Comparison of ENCODE assay signal across 33 mouse cellular contexts in genomic region chr16:56212740-56213139, GRCm38 (mm10). TPM values are rescaled to one million over a fixed set of nuclear protein-coding genes. Genes with fewer than 3 reads are reported as not detected.
A peak's percentile ranks its signal among the peaks of the same experiment; 100 is the strongest.
DNase-seq lines count a peak whose midpoint lies in the region; ATAC-seq and TF ChIP-seq lines count a peak whose summit lies in the region.
"Had no signal": no experiment of that assay in that cellular context is flagged by ENCODE, and none has a peak within 500 bp of the region (broad histone marks: within the 10 kb centered on the region; RNA-seq: fewer than 3 reads in every experiment).

No protein-coding gene starts in this region.

- peak; percentile 25 for DNase-seq in kidney, adult 2 months
- DNase-seq in kidney, postnatal 10 days: no peak
- DNase-seq in liver, postnatal 0 days: no peak
- no peak for DNase-seq in liver
- no peak for DNase-seq in adrenal gland, adult (ENCODE audit: inconsistent age in 2 of 2, low spot score in 1 of 2)
- DNase-seq: adrenal gland, adult 8-10 months; adrenal gland, postnatal 25 days; B cell, adult 2 months; cerebellum, adult 11-12 months; cerebellum, adult 8-10 months; cerebellum, postnatal 10 days; cerebellum, postnatal 36 days; embryo, embryonic 11 days; gastrocnemius, adult 2 months; gastrocnemius, postnatal 14 days; heart, adult 18-20 months; heart, postnatal 10 days; heart, postnatal 36 days had no signal

- no peak overlapping the region for H3K4me3 ChIP-seq in kidney, adult 2 months (ENCODE audit: insufficient read depth, low read depth, low read length)
- no peak overlapping the region for H3K4me3 ChIP-seq in kidney, embryonic 14.5 days (ENCODE audit: low read length)
- no peak overlapping the region for H3K4me3 ChIP-seq in kidney, embryonic 16.5 days (ENCODE audit: low read length)
- H3K4me3 ChIP-seq in liver, postnatal 0 days (ENCODE audit: low read depth, low read length): no peak overlapping the region
- H3K4me3 ChIP-seq: embryonic facial prominence, embryonic 10.5 days; embryonic facial prominence, embryonic 13.5 days; erythroblast, embryonic 14.5 days; forebrain, embryonic 10.5 days; forebrain, embryonic 13.5 days; gastrocnemius, adult 2 months; heart, embryonic 12.5 days; heart, embryonic 15.5 days; hindbrain, embryonic 10.5 days; hindbrain, embryonic 13.5 days had no signal

- no peaks in the 10 kb centered on the region for H3K9me3 ChIP-seq in kidney, embryonic 14.5 days (ENCODE audit: control insufficient read depth, low read length)
- H3K9me3 ChIP-seq in kidney, embryonic 16.5 days (ENCODE audit: low read length): no peaks in the 10 kb centered on the region
- H3K9me3 ChIP-seq in liver, postnatal 0 days (ENCODE audit: low read length): no peaks in the 10 kb centered on the region
- H3K9me3 ChIP-seq: embryonic facial prominence, embryonic 10.5 days; embryonic facial prominence, embryonic 13.5 days; forebrain, embryonic 10.5 days; forebrain, embryonic 13.5 days; G1E; heart, embryonic 12.5 days; heart, embryonic 15.5 days; hindbrain, embryonic 10.5 days; hindbrain, embryonic 13.5 days had no signal

- no peaks in the 10 kb centered on the region for H3K36me3 ChIP-seq in kidney, adult 2 months (ENCODE audit: control insufficient read depth, insufficient read depth, low read length)
- H3K36me3 ChIP-seq in kidney, embryonic 14.5 days (ENCODE audit: control insufficient read depth, insufficient read depth, low read length): no peaks in the 10 kb centered on the region
- no peaks in the 10 kb centered on the region for H3K36me3 ChIP-seq in kidney, embryonic 16.5 days (ENCODE audit: insufficient read depth, low read length)
- no peaks in the 10 kb centered on the region for H3K36me3 ChIP-seq in liver, postnatal 0 days (replicated peaks; ENCODE audit: insufficient read depth, low read length)
- H3K36me3 ChIP-seq: embryonic facial prominence, embryonic 10.5 days; embryonic facial prominence, embryonic 13.5 days; forebrain, embryonic 10.5 days; G1E; heart, embryonic 12.5 days; heart, embryonic 15.5 days; hindbrain, embryonic 10.5 days; hindbrain, embryonic 13.5 days had no signal

- ATAC-seq in kidney, embryonic 14.5 days (ENCODE audit: low FRiP score, low TSS enrichment): no peak
- peak; percentile 42; the same call in 1 of the 2 replicates for ATAC-seq in kidney, embryonic 16.5 days (ENCODE audit: low FRiP score, low TSS enrichment)
- ATAC-seq in liver, postnatal 0 days: peak; percentile 48; the same call in 1 of the 2 replicates
- ATAC-seq: forebrain, embryonic 13.5 days; forebrain, embryonic 16.5 days; hindbrain, embryonic 16.5 days had no signal

- no peak overlapping the region for H3K9ac ChIP-seq in kidney, embryonic 14.5 days (ENCODE audit: low read depth, low read length)
- no peak overlapping the region for H3K9ac ChIP-seq in kidney, embryonic 16.5 days (replicated peaks; ENCODE audit: low read length)
- no peak overlapping the region for H3K9ac ChIP-seq in liver, postnatal 0 days (replicated peaks)
- H3K9ac ChIP-seq: embryonic facial prominence, embryonic 13.5 days; forebrain, embryonic 13.5 days; heart, embryonic 12.5 days; heart, embryonic 15.5 days; hindbrain, embryonic 13.5 days had no signal

- TF ChIP-seq EP300 in liver, postnatal 0 days (IDR thresholded peaks at IDR 0.05; ENCODE audit: low read depth): no peak

- no peaks in the 10 kb centered on the region for H3K4me1 ChIP-seq in kidney, adult 2 months (ENCODE audit: control insufficient read depth, insufficient read depth, low read length)
- no peaks in the 10 kb centered on the region for H3K4me1 ChIP-seq in kidney, embryonic 14.5 days (ENCODE audit: control insufficient read depth, insufficient read depth, low read length)
- no peaks in the 10 kb centered on the region for H3K4me1 ChIP-seq in kidney, embryonic 16.5 days (ENCODE audit: insufficient read depth, low read length)
- no peaks in the 10 kb centered on the region for H3K4me1 ChIP-seq in liver, postnatal 0 days (ENCODE audit: insufficient read depth)
- H3K4me1 ChIP-seq: embryonic facial prominence, embryonic 10.5 days; embryonic facial prominence, embryonic 13.5 days; forebrain, embryonic 10.5 days; forebrain, embryonic 13.5 days; heart, embryonic 12.5 days; heart, embryonic 15.5 days; hindbrain, embryonic 10.5 days; hindbrain, embryonic 13.5 days had no signal

- H3K27ac ChIP-seq in kidney, adult 2 months (ENCODE audit: insufficient read depth, low read depth, low read length): no peak overlapping the region
- H3K27ac ChIP-seq in kidney, embryonic 14.5 days (ENCODE audit: low read depth, low read length): no peak overlapping the region
- no peak overlapping the region for H3K27ac ChIP-seq in kidney, embryonic 16.5 days (ENCODE audit: low read length)
- H3K27ac ChIP-seq in liver, postnatal 0 days (ENCODE audit: low read depth): no peak overlapping the region
- H3K27ac ChIP-seq: embryonic facial prominence, embryonic 10.5 days; embryonic facial prominence, embryonic 13.5 days; forebrain, embryonic 10.5 days; forebrain, embryonic 13.5 days; gastrocnemius, adult 2 months; heart, embryonic 15.5 days; hindbrain, embryonic 10.5 days; hindbrain, embryonic 13.5 days had no signal

- WGBS in kidney, adult 2 months: 29% methylated on average over 3 of the region's 3 CpGs
- 62% methylated on average over 3 of the region's 3 CpGs for WGBS in kidney, embryonic 14.5 days
- WGBS in kidney, embryonic 16.5 days: 50% methylated on average over 3 of the region's 3 CpGs
- 58% methylated on average over 3 of the region's 3 CpGs for WGBS in liver, postnatal 0 days (ENCODE audit: insufficient replicate concordance)

- no peak for TF ChIP-seq POLR2A in kidney, adult 2 months (IDR thresholded peaks at IDR 0.05; ENCODE audit: low read depth, low read length)

- no peak overlapping the region for H3K4me2 ChIP-seq in kidney, embryonic 14.5 days (replicated peaks; ENCODE audit: low read depth, low read length)
- H3K4me2 ChIP-seq in kidney, embryonic 16.5 days (replicated peaks; ENCODE audit: low read depth, low read length): no peak overlapping the region
- H3K4me2 ChIP-seq in liver, postnatal 0 days (ENCODE audit: low read depth, low read length): no peak overlapping the region
- H3K4me2 ChIP-seq: embryonic facial prominence, embryonic 13.5 days; forebrain, embryonic 13.5 days; heart, embryonic 12.5 days; heart, embryonic 15.5 days; hindbrain, embryonic 13.5 days had no signal

- TF ChIP-seq CTCF in kidney, adult 2 months (conservative IDR thresholded peaks at IDR 0.05; ENCODE audit: insufficient read depth, insufficient read length, low read depth, low read length): no peak
- no peak for TF ChIP-seq CTCF in liver, postnatal 0 days (IDR thresholded peaks at IDR 0.05; ENCODE audit: low read depth)

- no peaks in the 10 kb centered on the region for H3K27me3 ChIP-seq in kidney, adult 2 months (replicated peaks; ENCODE audit: control insufficient read depth, insufficient read depth, low read length)
- H3K27me3 ChIP-seq in kidney, embryonic 14.5 days (ENCODE audit: control insufficient read depth, insufficient read depth, low read length): no peaks in the 10 kb centered on the region
- no peaks in the 10 kb centered on the region for H3K27me3 ChIP-seq in kidney, embryonic 16.5 days (ENCODE audit: insufficient read depth, low read length)
- H3K27me3 ChIP-seq in liver, postnatal 0 days (ENCODE audit: insufficient read depth, low read length): no peaks in the 10 kb centered on the region
- H3K27me3 ChIP-seq: CH12.LX; embryonic facial prominence, embryonic 13.5 days; forebrain, embryonic 13.5 days; heart, embryonic 12.5 days; heart, embryonic 15.5 days; hindbrain, embryonic 13.5 days had no signal

RNA-seq across cellular contexts. Expression of gene Impg2, which starts 8.6 kb away (rescaled TPM):
- polyA plus RNA-seq in kidney, adult 2 months (2012; rRNA removed): 0.17 and 0.19 TPM in 2 replicates
- 0.20 and 0.28 TPM in 2 replicates for polyA plus RNA-seq in kidney, embryonic 14.5 days (2014; fragmentation: Nextera tagmentation; extraction: Ambion mirVana)
- 0.16 and 0.49 TPM in 2 replicates for polyA plus RNA-seq in kidney, embryonic 16.5 days (2015; fragmentation: Nextera tagmentation; extraction: Ambion mirVana)
- 0.06 TPM in 2 replicates for polyA plus RNA-seq in liver, postnatal 0 days (2015; fragmentation: Nextera tagmentation; extraction: Ambion mirVana)
- polyA plus RNA-seq: G1E had no signal
